Mouse (Mus musculus) ovary, postnatal 10 days (tissue): ENCODE data around the gene Hmbs.
A peak's percentile ranks its signal among the peaks of the same experiment; 100 is the strongest.
"Not testable (repeated sequence)": the region's sequence is repeated elsewhere in the genome, so short reads cannot be mapped to it uniquely, and the experiment has no call there.

Experiments used
- DNase-seq: peaks from one replicate; pipeline ENCODE4 v3.0.0; 2022; ENCODE audit warnings: low spot score

The Hmbs gene

GRCm38 (mm10) chr9:44343781-44344421 lies at the start of gene Hmbs:
Hmbs (minus strand) TSS chr9:44344228.
- peak; percentile 79 for DNase-seq

- peak; percentile 48 for DNase-seq
Measured at GRCm38 (mm10) chr9:44391466-44391865, 47.4 kb upstream of the Hmbs start.

GRCm38 (mm10) chr9:44389273-44389672 lies 45.2 kb upstream of the Hmbs start:
- no peak for DNase-seq

GRCm38 (mm10) chr9:44387221-44387620 lies 43.2 kb upstream of the Hmbs start:
- no peak for DNase-seq

- DNase-seq = no peak
Measured at GRCm38 (mm10) chr9:44384596-44384995, 40.6 kb upstream of the Hmbs start.

- no peak for DNase-seq
Measured at GRCm38 (mm10) chr9:44379862-44380261, 35.8 kb upstream of the Hmbs start.

GRCm38 (mm10) chr9:44379054-44379834 lies 35.2 kb upstream of the Hmbs start, which contains the start of gene Hyou1:
Hyou1 (plus strand) TSS chr9:44379490.
- peak; percentile 98 for DNase-seq

GRCm38 (mm10) chr9:44378153-44378730 lies 34.2 kb upstream of the Hmbs start:
- no peak for DNase-seq

GRCm38 (mm10) chr9:44377335-44377734 lies 33.3 kb upstream of the Hmbs start:
- DNase-seq = not testable (repeated sequence)

GRCm38 (mm10) chr9:44376141-44376540 lies 32.1 kb upstream of the Hmbs start:
- DNase-seq = no peak

GRCm38 (mm10) chr9:44373386-44373785 lies 29.4 kb upstream of the Hmbs start:
- DNase-seq = no peak

- no peak for DNase-seq
Measured at GRCm38 (mm10) chr9:44364480-44364879, 20.5 kb upstream of the Hmbs start.

GRCm38 (mm10) chr9:44361931-44362330 lies 17.9 kb upstream of the Hmbs start:
- DNase-seq = not testable (repeated sequence)

- DNase-seq = peak; percentile 95
Measured at GRCm38 (mm10) chr9:44361190-44361917, 17.3 kb upstream of the Hmbs start, which contains the start of gene Vps11. Vps11 (minus strand) TSS chr9:44361670.

- no peak for DNase-seq
Measured at GRCm38 (mm10) chr9:44357207-44357606, 13.2 kb upstream of the Hmbs start.

GRCm38 (mm10) chr9:44353142-44353541 lies 9.1 kb upstream of the Hmbs start:
- DNase-seq = no peak

- no peak for DNase-seq
Measured at GRCm38 (mm10) chr9:44352337-44352736, 8.3 kb upstream of the Hmbs start.

GRCm38 (mm10) chr9:44351396-44351795 lies 7.4 kb upstream of the Hmbs start:
- DNase-seq = no peak

GRCm38 (mm10) chr9:44348546-44348945 lies 4.5 kb upstream of the Hmbs start:
- no peak for DNase-seq

GRCm38 (mm10) chr9:44347621-44348020 lies 3.6 kb upstream of the Hmbs start:
- DNase-seq = no peak

GRCm38 (mm10) chr9:44347166-44347565 lies 3.1 kb upstream of the Hmbs start:
- DNase-seq = no peak
